Mouse (Mus musculus) adrenal gland, adult (tissue): ENCODE measurements around the gene Dcun1d5.
"Not testable (repeated sequence)": the region's sequence is repeated elsewhere in the genome, so short reads cannot be mapped to it uniquely, and the experiment has no call there.

ENCODE experiments used
- DNase-seq, 2 experiments: peaks; one replicate each; pipeline ENCODE4 v3.0.0; 2022 to 2023; ENCODE audit warnings: low spot score in 1 of 2; ENCODE audit not compliant: inconsistent age in 2 of 2

Dcun1d5 gene

DNA sequence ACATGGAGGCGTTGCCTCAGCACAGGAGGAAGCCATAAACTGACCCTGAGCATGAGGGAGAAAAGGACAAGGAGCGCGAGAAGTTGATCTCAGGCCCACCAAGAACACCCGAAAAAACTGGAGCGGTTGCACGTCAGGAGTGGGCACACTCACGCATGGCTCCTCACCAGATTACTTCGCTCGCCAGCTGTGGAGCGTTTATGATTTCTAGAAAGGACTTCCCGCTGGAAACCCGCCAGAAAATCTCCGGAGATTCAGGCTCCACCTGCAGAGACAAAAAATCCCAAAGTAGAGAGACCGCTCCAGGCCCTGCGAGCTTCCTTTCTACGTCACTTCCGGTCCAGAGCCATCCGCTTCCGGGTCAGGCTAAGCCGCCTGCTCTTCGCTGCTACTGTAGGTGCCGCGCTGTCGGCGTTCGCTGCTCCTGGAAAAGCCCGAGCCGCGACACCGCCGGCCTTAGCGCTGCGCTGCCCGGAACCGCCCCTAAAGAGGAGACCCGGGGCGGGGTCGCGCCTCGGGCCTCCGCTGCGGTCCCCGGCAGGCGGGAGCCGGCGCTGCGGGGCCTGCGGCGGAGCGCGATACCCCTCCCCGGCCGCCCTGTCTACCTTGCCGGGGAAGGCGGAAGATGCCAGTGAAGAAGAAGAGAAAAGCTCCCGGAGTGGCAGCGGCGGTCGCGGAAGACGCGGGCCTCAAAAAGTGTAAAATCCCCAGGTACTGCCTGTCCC is at the start of gene Dcun1d5, which contains the start of gene Dync2h1:
Dcun1d5 (plus strand) TSS at position 349 of the 725 bp plus-strand sequence.
Dync2h1 (minus strand) TSS at position 275 of the 725 bp plus-strand sequence.
- peak; percentile 96 to 99 for DNase-seq

DNA sequence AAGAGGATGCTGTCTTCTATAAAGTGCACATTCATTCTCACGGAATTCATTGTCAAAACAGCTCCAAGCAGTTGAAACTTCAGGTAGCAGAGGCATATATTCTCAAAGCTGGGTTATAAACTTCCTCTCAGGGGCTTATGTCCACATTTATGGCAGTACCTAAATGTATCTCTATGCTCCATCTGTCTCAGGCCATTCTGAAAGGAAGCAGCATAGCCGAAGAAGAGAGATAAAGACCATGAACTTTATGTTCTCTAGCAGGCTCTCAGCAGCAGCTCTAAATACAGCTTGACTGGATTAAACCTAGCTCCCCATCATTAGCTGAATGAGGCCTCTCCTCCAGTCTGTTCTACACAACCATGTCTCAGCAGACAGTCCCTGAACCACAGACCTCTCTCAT is 29.9 kb upstream of the Dcun1d5 start:
- no peak for DNase-seq

DNA sequence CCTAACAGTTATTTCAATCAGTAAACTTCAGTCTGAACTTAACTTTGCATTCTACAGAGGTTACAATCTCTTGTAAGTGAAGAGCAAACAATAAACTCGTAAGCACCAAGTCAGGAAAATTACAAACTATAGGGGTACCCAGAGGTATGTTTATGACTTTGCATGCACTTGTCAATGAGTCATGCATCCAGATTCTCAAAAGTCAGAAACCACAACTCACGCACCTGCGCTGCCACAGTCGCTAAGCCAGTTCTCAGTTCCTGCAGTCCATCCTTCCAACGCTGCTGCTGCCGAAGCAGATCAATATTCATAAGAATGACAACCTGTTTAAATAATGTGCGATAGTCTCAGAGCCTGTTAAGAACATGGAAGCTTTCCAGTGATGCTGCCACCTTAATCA is 25.7 kb upstream of the Dcun1d5 start:
- DNase-seq, result no peak

DNA sequence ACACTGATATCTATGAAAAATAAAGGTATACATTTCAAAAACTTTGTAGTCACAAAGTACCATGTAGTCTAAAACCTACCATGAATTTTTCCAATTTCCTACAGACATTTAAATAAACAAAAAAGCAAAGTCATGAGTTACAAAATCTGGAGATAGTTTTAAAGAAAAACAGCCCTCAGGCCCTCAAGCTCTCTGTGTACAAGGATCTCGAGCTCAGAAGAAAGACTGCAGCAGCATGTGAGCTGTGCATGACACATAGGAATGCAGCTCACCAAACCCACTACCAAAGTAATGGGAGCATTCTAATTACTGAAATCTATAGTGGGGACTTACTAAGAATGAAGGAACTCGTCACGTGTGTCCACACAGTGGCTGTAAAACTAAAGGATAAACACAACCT is 24.6 kb upstream of the Dcun1d5 start:
- no peak for DNase-seq

DNA sequence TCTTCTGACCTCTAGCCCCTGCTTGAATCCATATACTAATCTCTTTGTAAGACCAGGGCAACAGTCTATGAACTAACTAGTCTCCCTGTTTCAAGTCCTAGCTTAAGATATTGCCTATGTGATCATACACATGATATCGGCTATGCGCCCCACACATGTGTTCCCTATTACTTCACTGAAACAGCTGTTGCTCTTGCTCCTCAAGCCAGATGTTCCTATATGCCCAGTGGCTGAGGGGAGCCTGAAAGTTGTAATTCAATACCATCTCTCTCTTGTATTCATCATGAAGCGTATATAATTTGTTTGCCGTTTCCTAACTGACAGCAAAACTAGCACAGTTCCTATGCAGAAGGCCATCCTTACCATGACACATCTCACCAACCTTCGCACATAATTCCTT is 23.6 kb upstream of the Dcun1d5 start:
- DNase-seq, result no peak

DNA sequence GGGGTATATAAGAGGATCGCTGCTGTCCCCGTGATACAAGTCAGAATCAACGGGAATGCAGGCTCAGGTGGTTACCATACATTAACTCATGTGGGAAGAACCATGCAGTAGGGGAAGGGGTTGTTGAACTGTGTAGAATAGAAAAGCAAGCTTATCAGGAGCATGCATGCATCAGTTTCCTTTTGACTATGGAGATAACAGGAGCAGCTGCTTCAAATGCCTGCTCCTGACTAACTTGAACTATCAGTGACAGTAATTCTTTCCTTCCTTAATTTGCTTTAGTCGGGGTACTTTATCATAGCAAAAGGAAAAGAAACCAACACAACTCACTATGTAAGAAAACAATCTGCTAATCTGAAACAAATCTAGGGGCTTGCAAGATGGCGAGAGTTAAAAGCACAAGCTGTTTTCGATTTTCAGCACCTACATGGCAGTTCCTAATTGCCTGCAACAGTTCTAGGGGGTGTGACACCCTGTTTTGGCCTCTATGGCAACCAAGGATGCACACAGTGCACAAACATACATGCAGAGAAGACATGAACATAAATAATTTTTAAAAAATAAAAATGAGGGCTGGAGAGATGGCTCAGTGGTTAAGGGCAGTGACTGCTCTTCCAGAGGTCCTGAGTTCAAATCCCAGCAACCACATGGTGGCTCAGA is 16.9 kb upstream of the Dcun1d5 start:
- no peak for DNase-seq

DNA sequence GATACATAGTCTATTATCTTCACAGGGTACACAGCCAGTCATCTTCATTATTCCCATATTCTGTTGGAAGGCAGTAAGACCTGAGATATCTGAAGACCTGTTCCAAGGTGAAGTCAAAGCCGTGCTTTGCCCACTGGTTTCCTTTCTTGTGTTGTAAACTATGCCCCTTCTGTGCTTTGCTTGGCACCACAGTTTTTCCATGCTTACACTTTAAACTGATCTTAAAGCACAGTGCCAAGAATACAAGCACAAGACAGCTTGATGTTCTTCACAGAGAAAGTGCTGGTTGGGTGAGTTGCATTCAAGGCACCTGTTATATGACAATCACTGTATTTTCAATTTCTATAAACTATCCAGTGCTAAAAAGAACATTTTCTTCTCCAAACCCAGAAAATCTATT is 10.6 kb upstream of the Dcun1d5 start:
- no peak for DNase-seq

DNA sequence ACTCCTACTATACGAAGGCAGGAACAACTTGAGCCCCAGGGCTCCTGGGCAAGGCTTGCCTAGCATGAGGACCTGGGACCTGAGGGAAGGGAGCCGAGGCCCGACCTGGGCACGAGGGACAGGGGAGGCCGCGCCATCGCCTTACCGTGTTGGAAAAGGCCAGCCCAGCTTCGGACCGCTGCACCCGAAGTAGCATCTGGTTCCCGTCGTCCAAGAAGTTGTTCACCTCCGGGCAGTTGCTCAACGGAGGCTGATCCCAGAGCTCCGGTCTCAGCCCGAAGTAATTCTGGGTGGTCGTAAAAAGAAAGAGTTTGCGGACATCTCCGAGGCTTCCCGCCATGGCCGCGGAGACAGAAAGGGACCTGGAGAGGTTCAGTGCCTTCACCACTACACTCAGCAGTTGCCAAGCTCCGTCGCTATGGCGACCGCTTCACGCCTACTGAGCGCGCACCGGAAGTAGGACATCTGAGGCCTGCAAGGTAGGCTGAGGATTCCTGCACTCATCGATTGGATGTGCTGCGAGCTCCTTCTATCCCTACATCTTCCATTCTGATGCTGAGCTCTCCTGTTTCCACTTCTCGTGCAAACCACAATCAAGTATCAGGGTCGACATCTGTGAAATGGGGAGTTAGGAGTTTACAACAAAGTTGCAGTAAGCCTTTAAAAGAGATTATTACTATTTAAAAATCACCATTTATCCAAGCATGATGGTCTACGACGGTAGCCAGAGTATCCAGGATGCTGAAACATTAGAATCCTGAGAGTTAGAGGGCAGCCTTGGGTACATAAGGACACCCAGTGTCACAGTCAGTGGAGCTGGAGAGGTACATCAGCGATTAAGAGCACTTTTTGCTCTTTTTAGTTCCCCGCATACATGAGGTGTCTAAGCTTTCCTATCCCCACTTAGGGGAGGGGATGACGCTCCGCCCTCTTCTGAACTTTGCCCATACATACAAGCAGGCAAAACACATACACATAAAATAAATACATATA is 7.4 kb upstream of the Dcun1d5 start:
- DNase-seq, result peak; percentile 90 to 95

DNA sequence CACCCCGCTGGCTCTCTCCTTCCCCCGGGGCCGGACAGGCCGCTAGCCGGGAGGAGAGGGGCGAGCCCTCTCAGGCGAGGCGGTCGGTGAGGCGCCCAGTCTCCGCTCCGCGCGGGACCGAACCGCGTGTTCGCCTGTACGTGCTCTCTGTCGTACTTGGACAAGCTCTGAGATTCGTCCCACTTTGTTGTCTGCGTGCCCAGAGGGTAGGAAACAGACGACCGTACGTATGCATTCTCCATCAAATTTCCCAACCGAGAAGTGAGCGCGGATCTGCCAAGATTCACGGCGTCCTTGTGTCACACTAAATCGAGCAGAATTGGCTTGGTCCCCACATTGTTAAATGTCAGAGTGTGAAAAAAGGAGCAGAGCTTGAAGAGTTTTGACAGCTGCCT is 574 bp downstream of the Dcun1d5 start:
- no peak for DNase-seq

DNA sequence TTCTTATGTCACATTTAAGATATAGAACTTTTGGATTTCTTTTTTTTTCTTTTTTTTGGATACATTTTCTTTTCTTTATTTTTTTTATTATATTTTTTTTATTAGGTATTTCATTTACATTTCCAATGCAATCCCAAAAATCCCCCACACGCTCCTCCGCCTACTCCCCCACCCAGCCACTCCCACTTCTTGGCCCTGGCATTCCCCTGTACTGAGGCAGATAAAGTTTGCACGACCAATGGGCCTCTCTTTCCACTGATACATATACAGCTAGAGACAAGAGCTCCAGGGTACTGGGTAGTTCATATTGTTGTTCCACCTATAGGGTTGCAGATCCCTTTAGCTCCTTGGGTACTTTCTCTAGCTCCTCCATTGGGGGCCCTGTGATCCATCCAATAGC is 6.4 kb downstream of the Dcun1d5 start:
- not testable (repeated sequence) for DNase-seq

DNA sequence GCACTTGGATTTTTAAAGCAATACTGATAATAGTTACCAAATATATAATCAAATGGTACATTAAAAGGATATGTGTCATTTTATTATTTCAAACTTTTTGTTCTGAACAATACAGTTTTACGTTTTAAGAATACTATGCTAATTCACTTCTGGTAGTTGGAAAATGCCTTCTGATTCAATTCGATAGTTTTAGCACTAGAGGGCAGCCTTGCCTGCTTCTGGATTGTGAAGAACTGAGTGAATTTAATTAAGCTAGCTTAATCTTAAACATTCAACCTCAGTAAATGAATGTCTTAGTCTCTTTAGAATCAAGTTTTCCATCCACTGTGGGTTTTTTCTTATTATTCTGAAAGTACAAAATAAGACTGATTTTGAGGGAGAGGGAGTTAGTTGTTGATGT is 31.9 kb downstream of the Dcun1d5 start:
- peak in 1 of 2 experiments; percentile 34 for DNase-seq

DNA sequence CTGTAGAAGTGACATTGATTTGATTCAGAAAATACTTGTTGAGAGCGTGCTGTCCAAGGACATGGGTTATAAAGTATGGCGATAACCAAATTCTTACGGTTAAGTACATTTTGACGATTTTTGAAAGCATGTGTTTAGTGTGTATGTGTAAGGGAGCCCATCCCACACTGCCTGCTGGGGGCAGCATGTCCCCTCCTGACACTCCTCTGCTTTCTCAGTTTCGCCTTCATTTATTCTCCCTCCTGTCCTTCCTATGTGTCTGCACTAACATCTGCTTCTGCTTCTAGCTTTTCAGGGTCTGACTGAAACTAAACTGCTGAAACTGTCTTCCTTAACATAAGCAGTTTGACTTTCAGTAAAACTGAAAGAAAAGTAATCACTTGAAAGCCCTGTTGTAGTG is 36.7 kb downstream of the Dcun1d5 start:
- no peak for DNase-seq

DNA sequence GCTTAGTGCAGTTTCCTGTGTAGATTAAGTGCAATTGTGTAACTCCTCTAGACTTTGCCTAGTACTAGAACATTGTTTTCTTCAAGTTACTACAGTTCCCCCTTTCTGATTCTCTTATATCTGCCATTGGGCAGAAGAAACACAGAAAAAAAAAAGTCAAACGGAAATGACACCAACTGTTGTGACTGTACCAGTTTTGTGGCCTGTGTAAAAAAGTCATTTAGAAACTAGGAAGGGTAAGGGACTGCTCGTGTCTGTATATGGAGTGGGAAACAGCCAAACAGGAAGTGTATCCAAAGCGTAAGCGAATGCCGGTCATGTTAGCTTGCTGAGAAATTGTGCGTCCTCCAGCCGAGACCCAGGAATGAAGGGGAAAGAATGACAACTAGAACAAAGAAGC is 37.1 kb downstream of the Dcun1d5 start:
- peak in 1 of 2 experiments; percentile 26 for DNase-seq

DNA sequence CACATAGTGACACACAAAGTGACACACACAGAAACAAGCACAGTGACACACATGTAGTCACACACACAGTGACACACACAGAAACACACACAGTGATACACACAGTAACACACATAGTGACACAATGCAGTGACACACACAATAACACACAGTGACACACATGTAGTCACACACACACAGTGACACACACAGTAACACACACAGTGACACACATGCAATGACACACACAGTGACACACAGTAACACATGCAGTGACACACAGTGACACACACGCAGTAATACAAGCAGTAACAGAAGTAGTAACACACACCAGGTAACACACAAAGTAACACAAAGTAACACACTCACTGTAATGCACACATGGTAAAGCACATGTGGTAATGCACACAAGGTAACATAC is 54.3 kb downstream of the Dcun1d5 start:
- no peak for DNase-seq

DNA sequence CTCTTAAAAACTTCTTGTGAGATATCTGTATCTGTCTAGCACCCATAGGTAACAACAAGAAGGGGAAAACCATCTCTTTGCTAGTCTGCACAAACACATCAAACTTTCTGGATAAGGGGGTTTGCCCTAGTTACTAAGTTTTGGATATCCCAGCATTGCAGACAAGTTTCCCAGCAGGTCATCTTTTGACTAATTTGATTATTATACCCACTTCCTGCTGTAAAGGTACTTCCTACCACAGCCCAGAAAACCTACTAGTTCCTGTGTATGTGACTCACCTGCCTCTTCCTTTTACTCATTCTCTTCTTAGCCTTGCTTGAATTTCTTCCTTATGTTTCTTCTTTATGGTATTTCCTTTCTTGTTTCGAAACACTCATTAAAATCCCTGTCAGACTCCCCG is 55.6 kb downstream of the Dcun1d5 start:
- DNase-seq, result no peak

DNA sequence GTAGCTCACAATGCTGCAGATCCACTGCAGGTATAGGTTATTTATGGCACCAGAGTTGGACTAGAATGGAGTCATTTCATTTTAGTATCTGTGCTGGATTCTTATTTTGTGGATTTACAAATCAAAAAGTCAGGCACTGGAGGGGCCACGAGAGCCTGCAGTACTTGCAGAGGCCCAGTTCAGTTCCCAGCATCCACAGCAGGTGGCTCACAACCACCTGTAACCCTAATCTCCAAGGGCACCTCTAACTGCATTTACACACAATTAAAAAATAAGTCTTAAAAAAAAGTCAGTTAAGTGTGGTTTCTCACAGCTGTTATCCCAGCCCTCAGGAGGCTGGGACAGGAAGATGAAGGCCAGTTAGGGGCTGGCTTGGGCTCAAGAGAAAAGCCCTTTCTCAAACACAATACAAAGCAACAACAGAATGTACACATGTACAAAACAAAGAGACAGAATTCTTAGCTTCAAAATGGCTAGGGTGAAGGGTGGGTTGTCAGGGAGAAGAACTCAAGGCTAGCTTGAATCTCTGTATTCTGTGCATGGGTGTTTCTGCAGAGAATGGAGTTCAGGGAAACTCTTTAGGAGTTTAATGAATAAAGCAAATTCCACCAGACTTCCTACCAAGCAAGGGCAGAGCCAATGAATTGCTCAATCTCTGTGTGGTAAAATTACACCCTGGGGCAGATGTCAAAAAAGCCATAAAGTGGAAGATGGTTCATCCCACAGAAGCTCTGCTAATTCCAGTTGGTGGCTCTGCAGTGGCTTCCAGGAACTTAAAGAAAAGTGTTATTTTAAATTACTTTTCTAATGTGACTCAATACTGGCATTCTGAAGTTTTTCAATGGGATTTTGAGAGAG is 68.7 kb downstream of the Dcun1d5 start:
- peak in 1 of 2 experiments; percentile 37 for DNase-seq
